Mouse (Mus musculus) liver, postnatal 0 days (tissue): ENCODE data around the gene Prr11. TPM values are rescaled to one million over a fixed set of nuclear protein-coding genes. Genes with fewer than 3 reads are reported as not detected.

Source experiments
- ATAC-seq: fragments of 200-750 bp; cut with Nextera tagmentation; 2 replicates; pipeline ENCODE4 v1.8.0; 2017; ENCODE audit warnings: mild to moderate bottlenecking, moderate library complexity
- DNase-seq: peaks from one replicate; pipeline ENCODE4 v3.0.0-alpha.2; 2016
- H3K27ac ChIP-seq: fragments of 300-500 bp; sonication (generic); 2 replicates; pipeline ENCODE4 v1.5.1; 2014; ENCODE audit warnings: antibody characterized with exemption, moderate library complexity, mild to moderate bottlenecking, low read depth
- H3K27me3 ChIP-seq: fragments of 300-500 bp; sonication (generic); 2 replicates; pipeline ENCODE4 v1.6.1; 2014; ENCODE audit warnings: low read length, control low read depth, mixed read lengths; ENCODE audit not compliant: insufficient read depth
- H3K36me3 ChIP-seq: fragments of 300-500 bp; sonication (generic); replicated peaks from 2 replicates; pipeline ENCODE4 v1.6.1; 2014; ENCODE audit warnings: mild to moderate bottlenecking, control low read depth, low read length, moderate library complexity, mixed read lengths; ENCODE audit not compliant: insufficient read depth
- H3K4me1 ChIP-seq: fragments of 300-500 bp; sonication (generic); 2 replicates; pipeline ENCODE4 v1.6.1; 2014; ENCODE audit warnings: antibody characterized with exemption, mild to moderate bottlenecking, control low read depth; ENCODE audit not compliant: insufficient read depth
- H3K4me2 ChIP-seq: fragments of 300-500 bp; sonication (generic); 2 replicates; pipeline ENCODE4 v1.6.1; 2014; ENCODE audit warnings: low read depth, mild to moderate bottlenecking, low read length, moderate library complexity, mixed read lengths
- H3K4me3 ChIP-seq: fragments of 300-500 bp; sonication (generic); 2 replicates; pipeline ENCODE4 v1.5.1; 2014; ENCODE audit warnings: low read depth, low read length
- H3K9ac ChIP-seq: fragments of 300-500 bp; sonication (generic); replicated peaks from 2 replicates; pipeline ENCODE4 v1.6.1; 2014; ENCODE audit warnings: mild to moderate bottlenecking, moderate library complexity
- H3K9me3 ChIP-seq: fragments of 300-500 bp; sonication (generic); 2 replicates; pipeline ENCODE4 v1.6.1; 2016; ENCODE audit warnings: mild to moderate bottlenecking, control low read depth, low read length, mixed read lengths
- CTCF ChIP-seq: sonication (generic); IDR thresholded peaks from 2 replicates; pipeline ENCODE4 v1.5.1; 2016; ENCODE audit warnings: antibody characterized with exemption, low read depth
- EP300 ChIP-seq: IDR thresholded peaks from 2 replicates; pipeline ENCODE4 v1.6.1; 2016; ENCODE audit warnings: antibody characterized with exemption, low read depth, mild to moderate bottlenecking
- WGBS: fragments of 180-500 bp; shearing (Covaris S2); extraction: QIAGEN DNeasy Blood & Tissue Kit; methylation state at CpG from one replicate; pipeline ENCODE4 v1.1.7; 2014; ENCODE audit not compliant: insufficient replicate concordance; 5-methylcytosine and 5-hydroxymethylcytosine counted together
- polyA plus RNA-seq: library from polyadenylated mRNA; unstranded; fragments of >200 nt; fragmentation: Nextera tagmentation; extraction: Ambion mirVana; gene quantifications from 2 replicates; pipeline ENCODE4 v1.2.1, GENCODE M21; 2015

Gene Prr11
- polyA plus RNA-seq, result 1.7 and 1.9 TPM in 2 replicates

GRCm38 (mm10) chr11:87108409-87108754, at the start of gene Prr11:
Gene Prr11 (minus strand): TSS chr11:87108708.
- TF ChIP-seq EP300 (no peak), CTCF (no peak)
- under 1% methylated on average over 14 of the region's 14 CpGs for WGBS
- DNase-seq, result no peak

GRCm38 (mm10) chr11:87158012-87158411, 49.5 kb upstream of the Prr11 start:
- no peak for DNase-seq
- H3K27me3 ChIP-seq, result no peaks in the 10 kb centered on the region
- no peak overlapping the region for H3K4me2 ChIP-seq
- ATAC-seq, result no peak
- H3K9me3 ChIP-seq, result no peaks in the 10 kb centered on the region
- whole genome bisulfite sequencing, result 86% methylated on average over 2 of the region's 2 CpGs
- no peak overlapping the region for H3K4me3 ChIP-seq
- H3K36me3 ChIP-seq, result no peaks in the 10 kb centered on the region
- no peak overlapping the region for H3K27ac ChIP-seq
- H3K9ac ChIP-seq, result no peak overlapping the region
- no peaks in the 10 kb centered on the region for H3K4me1 ChIP-seq
- no peak for TF ChIP-seq CTCF
- no peak for TF ChIP-seq EP300

More at GRCm38 (mm10) chr11:87108409-87108754, at the start of gene Prr11:
- Histone ChIP-seq H3K9me3 (no peaks in the 10 kb centered on the region), H3K4me2 (peak within 1 kb of the TSS; percentile 94), H3K4me1 (peaks cover 6% of the 10 kb centered on the region; the same call in 1 of the 2 replicates), H3K27me3 (no peaks in the 10 kb centered on the region), H3K27ac (peak within 1 kb of the TSS; percentile 84), H3K36me3 (peaks cover 40% of the 10 kb centered on the region), H3K4me3 (peak within 1 kb of the TSS; percentile 87), H3K9ac (peak within 1 kb of the TSS; percentile 92)
- no peak for ATAC-seq

GRCm38 (mm10) chr11:87136233-87136632, 27.7 kb upstream of the Prr11 start:
- no peak overlapping the region for H3K9ac ChIP-seq
- 88% methylated on average over 4 of the region's 4 CpGs for WGBS
- no peak for ATAC-seq
- no peak overlapping the region for H3K4me2 ChIP-seq
- no peak for DNase-seq
- peaks cover 4% of the 10 kb centered on the region; the same call in 1 of the 2 replicates for H3K36me3 ChIP-seq
- no peaks in the 10 kb centered on the region for H3K9me3 ChIP-seq
- TF ChIP-seq EP300 (no peak), CTCF (no peak)
- H3K27me3 ChIP-seq, result no peaks in the 10 kb centered on the region
- no peaks in the 10 kb centered on the region for H3K4me1 ChIP-seq
- no peak overlapping the region for H3K4me3 ChIP-seq
- no peak overlapping the region for H3K27ac ChIP-seq

- Histone ChIP-seq H3K36me3 (peaks cover 17% of the 10 kb centered on the region), H3K9me3 (no peaks in the 10 kb centered on the region), H3K27me3 (no peaks in the 10 kb centered on the region), H3K9ac (peak within 1 kb of the TSS; percentile 82), H3K27ac (peak within 1 kb of the TSS; percentile 83), H3K4me1 (peaks cover 10% of the 10 kb centered on the region), H3K4me3 (peak within 1 kb of the TSS; percentile 90), H3K4me2 (peak within 1 kb of the TSS; percentile 85)
- ATAC-seq, result peak; percentile 95
- under 1% methylated on average over 97 of the region's 105 CpGs for WGBS
- peak; percentile 96 for DNase-seq
- TF ChIP-seq EP300, result no peak
- TF ChIP-seq CTCF, result no peak; the same call in 1 of the 2 replicates
These were observed 18.6 kb upstream of the Prr11 start, which contains the start of gene Trim37 for GRCm38 (mm10) chr11:87126824-87127816. Gene Trim37 (plus strand): TSS chr11:87127077.

- Histone ChIP-seq H3K4me2 (peak overlapping the region; percentile 85), H3K4me1 (peaks cover 10% of the 10 kb centered on the region), H3K9ac (peak overlapping the region; percentile 50), H3K4me3 (peak overlapping the region; percentile 90), H3K27me3 (no peaks in the 10 kb centered on the region), H3K9me3 (no peaks in the 10 kb centered on the region), H3K27ac (peak overlapping the region; percentile 58; the same call in 1 of the 2 replicates), H3K36me3 (peaks cover 22% of the 10 kb centered on the region)
- WGBS, result 3% methylated on average over 12 of the region's 12 CpGs
- DNase-seq (no peak), ATAC-seq (no peak)
- no peak for TF ChIP-seq EP300
- TF ChIP-seq CTCF, result no peak
These were observed 17.8 kb upstream of the Prr11 start for GRCm38 (mm10) chr11:87126281-87126823.

- ATAC-seq, result no peak
- Histone ChIP-seq H3K36me3 (peaks cover 26% of the 10 kb centered on the region), H3K27ac (no peak overlapping the region), H3K4me2 (no peak overlapping the region), H3K27me3 (no peaks in the 10 kb centered on the region), H3K9me3 (no peaks in the 10 kb centered on the region), H3K9ac (no peak overlapping the region), H3K4me3 (no peak overlapping the region), H3K4me1 (peaks cover 10% of the 10 kb centered on the region)
- no peak for DNase-seq
- TF ChIP-seq CTCF, result no peak
- TF ChIP-seq EP300, result no peak
- 66% methylated on average over 4 of the region's 4 CpGs for WGBS
These were observed 17.1 kb upstream of the Prr11 start for GRCm38 (mm10) chr11:87125562-87125961.
